Mouse (Mus musculus): ENCODE results near the gene Gm21244. TPM values are rescaled to one million over a fixed set of nuclear protein-coding genes. Genes with fewer than 3 reads are reported as not detected.
"Not testable (repeated sequence)": the region's sequence is repeated elsewhere in the genome, so short reads cannot be mapped to it uniquely, and the experiment has no call there.

Gm21244 gene
- total RNA-seq (2021), result under 1 TPM in 1 of 2 experiments, not detected in 1; 0.10 TPM
- long read RNA-seq, result 0 reads

DNA sequence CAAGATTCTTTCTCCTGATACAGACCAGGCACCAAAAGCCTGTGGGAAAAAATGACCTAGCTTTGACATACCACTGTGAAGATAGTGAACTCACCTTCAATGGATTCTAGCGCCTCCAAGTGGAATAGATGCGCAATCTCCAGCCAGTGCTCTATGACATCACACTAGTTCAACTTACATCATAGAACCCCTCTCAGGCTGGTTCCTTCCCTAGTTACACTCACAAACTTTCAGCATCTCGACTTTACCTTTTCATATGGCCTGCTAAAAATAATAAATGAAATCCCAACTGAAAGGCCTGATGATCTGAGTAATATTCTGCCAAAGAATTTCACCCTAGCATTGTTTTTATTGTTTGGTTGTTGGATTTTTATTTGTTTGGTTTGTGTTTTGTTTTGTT lies at the start of gene Gm21244:
Gene Gm21244 (minus strand): TSS at position 101 of the 400 bp plus-strand sequence.
- DNase-seq (ENCODE audit: low spot score in 2 of 2), result not testable (repeated sequence)

Other genes starting within 250 kb of the Gm21244 start
- gene Gm28998, start 84.5 kb upstream of the Gm21244 start, total RNA-seq (2021), result not detected
- gene Gm21788, start 235.7 kb upstream of the Gm21244 start, total RNA-seq (2021), result not detected

Measured in layer of hippocampus, adult 18-20 months (tissue).